Mouse (Mus musculus) midbrain, embryonic 13.5 days (tissue): ENCODE data around the gene Eif3k. TPM values are rescaled to one million over a fixed set of nuclear protein-coding genes. Genes with fewer than 3 reads are reported as not detected.

Source experiments
- ATAC-seq: fragments of 200-750 bp; cut with Nextera tagmentation; 2 replicates; pipeline ENCODE4 v1.8.0; 2017; ENCODE audit warnings: mild to moderate bottlenecking, moderate TSS enrichment, moderate library complexity
- H3K27ac ChIP-seq: fragments of 300-500 bp; sonication (generic); 2 replicates; pipeline ENCODE4 v1.5.1; 2015; ENCODE audit warnings: inconsistent platforms, mild to moderate bottlenecking, moderate library complexity
- H3K27me3 ChIP-seq: fragments of 300-500 bp; sonication (generic); 2 replicates; pipeline ENCODE4 v1.6.1; 2015; ENCODE audit warnings: mild to moderate bottlenecking, inconsistent platforms
- H3K36me3 ChIP-seq: fragments of 300-500 bp; sonication (generic); 2 replicates; pipeline ENCODE4 v1.6.1; 2015; ENCODE audit warnings: mild to moderate bottlenecking, inconsistent platforms
- H3K4me1 ChIP-seq: fragments of 300-500 bp; sonication (generic); replicated peaks from 2 replicates; pipeline ENCODE4 v1.6.1; 2015; ENCODE audit warnings: inconsistent platforms
- H3K4me2 ChIP-seq: fragments of 300-500 bp; sonication (generic); replicated peaks from 2 replicates; pipeline ENCODE4 v1.6.1; 2015; ENCODE audit warnings: moderate library complexity, mild to moderate bottlenecking, inconsistent platforms
- H3K4me3 ChIP-seq: fragments of 300-500 bp; sonication (generic); replicated peaks from 2 replicates; pipeline ENCODE4 v1.5.1; 2015; ENCODE audit warnings: mild to moderate bottlenecking, inconsistent platforms
- H3K9ac ChIP-seq: fragments of 300-500 bp; sonication (generic); replicated peaks from 2 replicates; pipeline ENCODE4 v1.6.1; 2015; ENCODE audit warnings: mild to moderate bottlenecking, inconsistent platforms
- H3K9me3 ChIP-seq: fragments of 300-500 bp; sonication (generic); 2 replicates; pipeline ENCODE4 v1.6.1; 2016; ENCODE audit warnings: mild to moderate bottlenecking, inconsistent platforms
- WGBS: fragments of 180-500 bp; shearing (Covaris S2); methylation state at CpG from one replicate; pipeline ENCODE4 v1.1.7; 2015; 5-methylcytosine and 5-hydroxymethylcytosine counted together
- polyA plus RNA-seq: library from polyadenylated mRNA; unstranded; fragments of >200 nt; fragmentation: Nextera tagmentation; extraction: Ambion mirVana; gene quantifications from 2 replicates; pipeline ENCODE4 v1.2.1, GENCODE M21; 2015

The Eif3k gene
- polyA plus RNA-seq, 1 experiment from 2014 or later: 323 TPM

- no peak overlapping the region for H3K4me2 ChIP-seq
- H3K9ac ChIP-seq: no peak overlapping the region
- H3K4me3 ChIP-seq: no peak overlapping the region
- peaks cover 12% of the 10 kb centered on the region for H3K4me1 ChIP-seq
- H3K36me3 ChIP-seq: peaks cover 14% of the 10 kb centered on the region
- 77% methylated on average over 5 of the region's 5 CpGs for WGBS
- H3K9me3 ChIP-seq: no peaks in the 10 kb centered on the region
- H3K27me3 ChIP-seq: no peaks in the 10 kb centered on the region
- no peak for ATAC-seq
- no peak overlapping the region for H3K27ac ChIP-seq
Measured at GRCm38 (mm10) chr7:28965346-28965840, 16.3 kb downstream of the Eif3k start.

GRCm38 (mm10) chr7:28963399-28963923 lies 18.2 kb downstream of the Eif3k start:
- H3K4me1 ChIP-seq: peaks cover 31% of the 10 kb centered on the region
- H3K4me3 ChIP-seq: no peak overlapping the region
- H3K4me2 ChIP-seq: no peak overlapping the region
- 77% methylated on average over 3 of the region's 3 CpGs for WGBS
- no peak overlapping the region for H3K27ac ChIP-seq
- H3K9ac ChIP-seq: no peak overlapping the region
- H3K27me3 ChIP-seq: no peaks in the 10 kb centered on the region
- no peak for ATAC-seq
- no peaks in the 10 kb centered on the region for H3K9me3 ChIP-seq
- no peaks in the 10 kb centered on the region for H3K36me3 ChIP-seq

GRCm38 (mm10) chr7:28961927-28962670 lies 19.6 kb downstream of the Eif3k start, which contains the start of gene Actn4:
Gene Actn4, minus strand, starts transcription at chr7:28962340.
- peak within 1 kb of the TSS; percentile 90 for H3K27ac ChIP-seq
- H3K9ac ChIP-seq: peak within 1 kb of the TSS; percentile 96
- peak within 1 kb of the TSS; percentile 88 for H3K4me2 ChIP-seq
- H3K4me3 ChIP-seq: peak within 1 kb of the TSS; percentile 89
- no peaks in the 10 kb centered on the region for H3K36me3 ChIP-seq
- no peaks in the 10 kb centered on the region for H3K9me3 ChIP-seq
- H3K4me1 ChIP-seq: peaks cover 39% of the 10 kb centered on the region
- no peaks in the 10 kb centered on the region for H3K27me3 ChIP-seq
- ATAC-seq: peak; percentile 91
- under 1% methylated on average over 72 of the region's 76 CpGs for WGBS

GRCm38 (mm10) chr7:28961584-28961926 lies 20.1 kb downstream of the Eif3k start:
- peak; percentile 3; the same call in 1 of the 2 replicates for ATAC-seq
- Histone ChIP-seq H3K9me3 (no peaks in the 10 kb centered on the region), H3K27ac (peak overlapping the region; percentile 85), H3K4me1 (peaks cover 43% of the 10 kb centered on the region), H3K4me2 (peak overlapping the region; percentile 88), H3K27me3 (no peaks in the 10 kb centered on the region), H3K4me3 (peak overlapping the region; percentile 89), H3K9ac (peak overlapping the region; percentile 96), H3K36me3 (no peaks in the 10 kb centered on the region)
- WGBS: under 1% methylated on average over 7 of the region's 7 CpGs

- H3K27ac ChIP-seq: no peak overlapping the region
- no peaks in the 10 kb centered on the region for H3K27me3 ChIP-seq
- 38% methylated on average over 9 of the region's 9 CpGs for WGBS
- peak overlapping the region; percentile 96 for H3K9ac ChIP-seq
- no peaks in the 10 kb centered on the region for H3K9me3 ChIP-seq
- no peaks in the 10 kb centered on the region for H3K36me3 ChIP-seq
- ATAC-seq: no peak
- H3K4me1 ChIP-seq: peaks cover 44% of the 10 kb centered on the region
- H3K4me2 ChIP-seq: peak overlapping the region; percentile 88
- H3K4me3 ChIP-seq: peak overlapping the region; percentile 89
Measured at GRCm38 (mm10) chr7:28960354-28961046, 21.2 kb downstream of the Eif3k start.

- Histone ChIP-seq H3K4me3 (peak overlapping the region; percentile 89), H3K27ac (no peak overlapping the region), H3K4me2 (peak overlapping the region; percentile 88), H3K9ac (peak overlapping the region; percentile 96), H3K36me3 (no peaks in the 10 kb centered on the region), H3K27me3 (no peaks in the 10 kb centered on the region), H3K9me3 (no peaks in the 10 kb centered on the region), H3K4me1 (peaks cover 53% of the 10 kb centered on the region)
- no peak for ATAC-seq
- 44% methylated on average over 6 of the region's 6 CpGs for WGBS
Measured at GRCm38 (mm10) chr7:28959505-28960045, 22.1 kb downstream of the Eif3k start.

- WGBS: 69% methylated on average over 1 of the region's 1 CpGs
- no peak overlapping the region for H3K4me3 ChIP-seq
- peaks cover 57% of the 10 kb centered on the region for H3K4me1 ChIP-seq
- H3K36me3 ChIP-seq: no peaks in the 10 kb centered on the region
- no peak for ATAC-seq
- H3K27ac ChIP-seq: no peak overlapping the region
- no peak overlapping the region for H3K9ac ChIP-seq
- no peaks in the 10 kb centered on the region for H3K27me3 ChIP-seq
- H3K4me2 ChIP-seq: no peak overlapping the region; the same call in 1 of the 2 replicates
- H3K9me3 ChIP-seq: no peaks in the 10 kb centered on the region
Measured at GRCm38 (mm10) chr7:28958770-28959169, 22.9 kb downstream of the Eif3k start.

GRCm38 (mm10) chr7:28957997-28958725 lies 23.5 kb downstream of the Eif3k start:
- 85% methylated on average over 1 of the region's 1 CpGs for WGBS
- peaks cover 63% of the 10 kb centered on the region for H3K4me1 ChIP-seq
- ATAC-seq: no peak

GRCm38 (mm10) chr7:28957286-28957685 lies 24.4 kb downstream of the Eif3k start:
- WGBS: 90% methylated on average over 6 of the region's 6 CpGs
- Histone ChIP-seq H3K27me3 (no peaks in the 10 kb centered on the region), H3K4me2 (no peak overlapping the region), H3K9ac (no peak overlapping the region), H3K9me3 (no peaks in the 10 kb centered on the region), H3K4me3 (no peak overlapping the region), H3K36me3 (no peaks in the 10 kb centered on the region), H3K27ac (no peak overlapping the region), H3K4me1 (peaks cover 72% of the 10 kb centered on the region)
- ATAC-seq: no peak

More at GRCm38 (mm10) chr7:28957997-28958725, 23.5 kb downstream of the Eif3k start:
- no peaks in the 10 kb centered on the region for H3K27me3 ChIP-seq
- no peak overlapping the region for H3K4me3 ChIP-seq
- H3K9me3 ChIP-seq: no peaks in the 10 kb centered on the region
- H3K4me2 ChIP-seq: no peak overlapping the region
- H3K36me3 ChIP-seq: no peaks in the 10 kb centered on the region
- H3K9ac ChIP-seq: no peak overlapping the region
- no peak overlapping the region for H3K27ac ChIP-seq

GRCm38 (mm10) chr7:28956270-28956669 lies 25.4 kb downstream of the Eif3k start:
- H3K27me3 ChIP-seq: no peaks in the 10 kb centered on the region
- H3K27ac ChIP-seq: no peak overlapping the region
- no peak overlapping the region for H3K4me3 ChIP-seq
- 97% methylated on average over 1 of the region's 1 CpGs for WGBS
- no peaks in the 10 kb centered on the region for H3K36me3 ChIP-seq
- no peak for ATAC-seq
- H3K4me1 ChIP-seq: peaks cover 72% of the 10 kb centered on the region
- no peaks in the 10 kb centered on the region for H3K9me3 ChIP-seq
- H3K9ac ChIP-seq: no peak overlapping the region
- H3K4me2 ChIP-seq: no peak overlapping the region

GRCm38 (mm10) chr7:28955295-28955897 lies 26.3 kb downstream of the Eif3k start:
- no peak for ATAC-seq
- no peak overlapping the region for H3K4me2 ChIP-seq
- WGBS: 60% methylated on average over 5 of the region's 5 CpGs
- H3K36me3 ChIP-seq: no peaks in the 10 kb centered on the region
- H3K9me3 ChIP-seq: no peaks in the 10 kb centered on the region
- H3K4me3 ChIP-seq: no peak overlapping the region
- H3K9ac ChIP-seq: no peak overlapping the region
- H3K27ac ChIP-seq: no peak overlapping the region
- no peaks in the 10 kb centered on the region for H3K27me3 ChIP-seq
- peaks cover 63% of the 10 kb centered on the region for H3K4me1 ChIP-seq
